Mouse (Mus musculus): ENCODE data around the gene Plvap. TPM values are rescaled to one million over a fixed set of nuclear protein-coding genes. Genes with fewer than 3 reads are reported as not detected.
"Not testable (repeated sequence)": the region's sequence is repeated elsewhere in the genome, so short reads cannot be mapped to it uniquely, and the experiment has no call there.

Plvap gene
- total and polyA plus RNA-seq, 2 experiments from 2014 or later = 7.6 to 10.4 TPM

DNA sequence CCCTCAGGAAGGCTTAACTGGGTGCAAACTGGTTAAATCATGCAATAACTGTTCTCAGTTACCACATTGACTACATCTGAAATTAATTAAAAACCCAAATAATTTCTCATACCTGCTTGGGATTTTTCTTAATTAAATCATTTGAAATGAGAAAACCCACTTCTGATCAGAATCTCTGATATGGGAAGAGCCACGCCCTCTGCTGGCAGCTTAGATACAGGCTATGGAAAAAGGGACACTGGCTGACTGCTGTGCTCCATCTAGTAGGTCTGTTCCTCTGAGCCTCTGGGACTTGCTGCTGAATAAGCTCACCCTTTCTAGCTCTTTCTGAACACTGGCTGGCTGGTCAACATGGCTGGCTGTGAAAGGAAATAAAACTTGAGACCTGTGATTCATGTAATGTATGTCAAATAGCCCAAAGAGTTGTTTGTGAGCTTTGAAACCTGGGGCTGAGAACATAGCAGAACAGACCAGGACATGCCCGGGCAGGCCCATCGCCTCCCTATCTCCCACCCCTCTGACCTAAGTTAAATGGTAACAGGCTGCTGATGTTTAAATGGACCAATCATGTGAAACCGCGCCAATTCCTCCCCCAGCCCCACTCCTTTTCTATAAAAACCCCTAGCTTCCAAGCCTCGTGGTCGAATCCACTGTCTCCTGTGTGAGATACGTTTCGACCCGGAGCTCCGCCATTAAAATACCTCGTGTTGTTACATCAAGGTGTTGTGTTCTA, 19.3 kb upstream of the Plvap start:
- H3K27me3 ChIP-seq (ENCODE audit: insufficient read depth, low read length) = peaks cover 13% of the 10 kb centered on the region
- 64% methylated on average over 5 of the region's 12 CpGs for WGBS
- ATAC-seq (ENCODE audit: low FRiP score); H3K4me2 ChIP-seq (ENCODE audit: low read depth, low read length, poor library complexity, severe bottlenecking); H3K27ac ChIP-seq (ENCODE audit: low read depth, low read length); H3K4me3 ChIP-seq (ENCODE audit: low read depth, low read length); H3K9ac ChIP-seq (replicated peaks; ENCODE audit: low read length, poor library complexity, severe bottlenecking); H3K36me3 ChIP-seq (ENCODE audit: insufficient read depth, low read length); H3K4me1 ChIP-seq (ENCODE audit: insufficient read depth, low read length); H3K9me3 ChIP-seq (ENCODE audit: low read length): not testable (repeated sequence)
- DNase-seq (ENCODE audit: low spot score) = peak; percentile 51
- TF ChIP-seq CTCF (IDR thresholded peaks at IDR 0.05) = peak; percentile 61

- Histone ChIP-seq H3K9me3 (ENCODE audit: low read length) (no peaks in the 10 kb centered on the region), H3K4me1 (ENCODE audit: insufficient read depth, low read length) (no peaks in the 10 kb centered on the region), H3K27me3 (ENCODE audit: insufficient read depth, low read length) (peaks cover 17% of the 10 kb centered on the region), H3K4me3 (ENCODE audit: low read depth, low read length) (no peak overlapping the region), H3K36me3 (ENCODE audit: insufficient read depth, low read length) (no peaks in the 10 kb centered on the region), H3K4me2 (ENCODE audit: low read depth, low read length, poor library complexity, severe bottlenecking) (no peak overlapping the region), H3K27ac (ENCODE audit: low read depth, low read length) (0 out of 2 replicates have a peak overlapping the region, but pooled peaks have one; percentile 12), H3K9ac (replicated peaks; ENCODE audit: low read length, poor library complexity, severe bottlenecking) (no peak overlapping the region)
- ATAC-seq (ENCODE audit: low FRiP score) (no peak), DNase-seq (ENCODE audit: low spot score) (no peak)
- 83% methylated on average over 11 of the region's 11 CpGs for WGBS
- TF ChIP-seq CTCF (IDR thresholded peaks at IDR 0.05) = no peak
Measured at GRCm38 (mm10) chr8:71528362-71529073, 17.0 kb upstream of the Plvap start.

DNA sequence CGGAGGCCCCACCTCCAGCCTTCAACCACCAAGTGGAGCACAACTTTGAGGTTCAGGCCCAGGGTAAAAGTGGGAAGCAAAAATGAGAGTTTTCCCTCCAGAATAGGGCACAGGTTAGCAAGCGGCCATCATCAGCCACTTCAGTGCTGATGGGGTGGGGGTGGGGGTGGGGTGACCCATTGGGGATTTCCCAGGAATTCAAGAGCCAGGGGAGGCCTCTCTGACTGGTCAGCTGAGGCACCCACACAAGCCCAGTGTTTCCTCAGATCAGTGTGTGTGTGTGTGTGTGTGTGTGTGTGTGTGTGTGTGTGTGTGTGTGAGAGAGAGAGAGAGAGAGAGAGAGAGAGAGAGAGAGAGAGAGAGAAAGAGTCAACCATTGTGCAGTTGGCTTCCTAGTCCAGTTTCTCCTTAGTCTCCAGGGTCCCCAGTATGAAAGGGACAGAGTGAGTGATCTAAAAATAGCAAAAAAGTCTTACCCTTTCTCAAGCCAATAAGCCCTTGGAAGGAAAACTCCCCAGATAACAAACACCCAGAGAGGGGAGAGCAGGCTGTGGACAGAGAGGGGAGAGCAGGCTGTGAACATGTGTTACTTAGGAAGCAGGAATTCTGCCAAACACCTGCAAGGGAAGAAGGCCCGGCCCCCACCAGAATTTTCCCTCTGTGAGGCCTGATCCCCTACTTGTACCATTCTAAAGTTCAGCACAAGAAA, 15.8 kb upstream of the Plvap start:
- no peak for ATAC-seq (ENCODE audit: low FRiP score)
- Histone ChIP-seq H3K4me3 (ENCODE audit: low read depth, low read length) (no peak overlapping the region), H3K9me3 (ENCODE audit: low read length) (no peaks in the 10 kb centered on the region), H3K36me3 (ENCODE audit: insufficient read depth, low read length) (no peaks in the 10 kb centered on the region), H3K27me3 (ENCODE audit: insufficient read depth, low read length) (peaks cover 17% of the 10 kb centered on the region), H3K27ac (ENCODE audit: low read depth, low read length) (no peak overlapping the region), H3K4me1 (ENCODE audit: insufficient read depth, low read length) (no peaks in the 10 kb centered on the region), H3K9ac (replicated peaks; ENCODE audit: low read length, poor library complexity, severe bottlenecking) (no peak overlapping the region), H3K4me2 (ENCODE audit: low read depth, low read length, poor library complexity, severe bottlenecking) (no peak overlapping the region)
- no peak for DNase-seq (ENCODE audit: low spot score)
- 48% methylated on average over 3 of the region's 3 CpGs for whole genome bisulfite sequencing
- TF ChIP-seq CTCF (IDR thresholded peaks at IDR 0.05) = no peak

DNA sequence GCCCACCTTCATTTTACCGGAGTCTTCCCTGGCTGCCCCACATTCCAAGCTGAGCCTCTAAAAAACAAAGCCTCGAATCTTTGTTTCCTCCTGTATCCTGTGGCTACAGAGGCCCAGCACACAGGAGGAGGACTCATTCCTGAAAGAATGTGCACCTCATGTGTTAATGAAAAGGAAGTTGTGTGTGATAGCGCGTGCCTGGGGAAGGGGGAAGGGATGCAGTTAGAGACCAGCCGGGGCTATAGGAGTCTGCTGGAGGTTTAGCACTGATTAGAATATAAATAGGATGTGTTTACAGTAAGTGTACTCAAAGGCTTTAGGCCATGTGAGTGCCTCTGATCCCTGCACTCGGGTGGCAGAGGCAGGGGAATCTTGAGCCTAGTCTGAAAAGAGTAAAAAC, 14.7 kb upstream of the Plvap start:
- Histone ChIP-seq H3K36me3 (ENCODE audit: insufficient read depth, low read length) (no peaks in the 10 kb centered on the region), H3K27me3 (ENCODE audit: insufficient read depth, low read length) (peaks cover 17% of the 10 kb centered on the region), H3K9me3 (ENCODE audit: low read length) (no peaks in the 10 kb centered on the region), H3K4me2 (ENCODE audit: low read depth, low read length, poor library complexity, severe bottlenecking) (no peak overlapping the region), H3K4me1 (ENCODE audit: insufficient read depth, low read length) (no peaks in the 10 kb centered on the region), H3K27ac (ENCODE audit: low read depth, low read length) (no peak overlapping the region), H3K4me3 (ENCODE audit: low read depth, low read length) (no peak overlapping the region), H3K9ac (replicated peaks; ENCODE audit: low read length, poor library complexity, severe bottlenecking) (no peak overlapping the region)
- DNase-seq (ENCODE audit: low spot score) = no peak
- WGBS = 14% methylated on average over 6 of the region's 6 CpGs
- no peak for ATAC-seq (ENCODE audit: low FRiP score)
- no peak for TF ChIP-seq CTCF (IDR thresholded peaks at IDR 0.05)

DNA sequence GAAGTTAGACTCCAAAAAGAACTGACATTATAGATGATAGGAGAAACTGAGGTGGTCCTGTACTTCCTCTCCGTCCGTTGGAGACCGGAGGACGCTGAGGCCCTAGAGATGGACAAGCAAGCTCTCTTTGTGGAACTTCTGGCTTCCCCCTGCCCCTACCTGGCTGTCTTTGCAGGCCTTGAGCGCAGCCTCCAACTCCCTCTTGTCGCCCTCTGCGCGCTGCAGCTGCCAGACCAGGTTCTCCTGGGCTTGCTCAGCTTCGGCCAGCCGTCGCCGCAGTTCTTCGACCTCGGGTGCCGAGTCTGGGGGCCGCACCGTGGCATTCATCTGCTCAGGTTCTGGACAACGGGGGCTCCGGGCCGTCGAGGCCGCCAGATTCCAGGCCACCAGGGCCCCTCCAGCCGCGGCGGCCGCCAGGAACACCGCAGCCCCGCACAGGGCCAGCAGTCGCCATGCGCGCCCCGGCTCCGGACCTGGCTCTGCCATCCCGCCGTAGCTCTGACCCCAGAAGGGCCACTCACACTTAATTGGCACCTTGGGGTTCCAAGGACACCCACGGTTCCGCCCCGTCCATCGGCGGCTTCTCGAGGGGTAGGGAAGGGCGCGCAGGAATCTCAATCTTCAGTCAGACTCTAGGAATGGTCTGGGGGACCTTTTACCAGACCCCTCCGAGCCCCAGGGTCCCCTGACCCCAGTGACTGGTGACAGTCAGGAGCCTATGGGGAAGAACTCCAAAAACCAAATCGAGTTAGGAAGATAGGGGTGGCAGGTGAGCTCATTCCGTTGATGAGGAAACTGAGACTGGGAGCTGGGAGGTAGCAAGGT, 13.9 kb upstream of the Plvap start, which contains the start of gene Ccdc194:
Ccdc194 (minus strand) TSS at position 486 of the 825 bp plus-strand sequence.
- Histone ChIP-seq H3K9ac (replicated peaks; ENCODE audit: low read length, poor library complexity, severe bottlenecking) (no peak within 1 kb of the TSS), H3K27me3 (ENCODE audit: insufficient read depth, low read length) (peaks cover 21% of the 10 kb centered on the region), H3K4me1 (ENCODE audit: insufficient read depth, low read length) (no peaks in the 10 kb centered on the region), H3K4me2 (ENCODE audit: low read depth, low read length, poor library complexity, severe bottlenecking) (no peak within 1 kb of the TSS), H3K4me3 (ENCODE audit: low read depth, low read length) (no peak within 1 kb of the TSS), H3K27ac (ENCODE audit: low read depth, low read length) (no peak within 1 kb of the TSS), H3K36me3 (ENCODE audit: insufficient read depth, low read length) (no peaks in the 10 kb centered on the region), H3K9me3 (ENCODE audit: low read length) (no peaks in the 10 kb centered on the region)
- ATAC-seq (ENCODE audit: low FRiP score) (no peak), DNase-seq (ENCODE audit: low spot score) (no peak)
- WGBS = 6% methylated on average over 46 of the region's 46 CpGs
- no peak for TF ChIP-seq CTCF (IDR thresholded peaks at IDR 0.05)
